Mouse (Mus musculus): ENCODE data around the gene Ppp2r5a. TPM values are rescaled to one million over a fixed set of nuclear protein-coding genes. Genes with fewer than 3 reads are reported as not detected.

Gene Ppp2r5a
- 242 TPM for polyA plus RNA-seq (2014; fragmentation: Illumina TruSeq; extraction: RNeasy Lipid Tissue Mini Kit (QIAGEN cat#74804); ENCODE audit: low read depth, low replicate concordance)

DNA sequence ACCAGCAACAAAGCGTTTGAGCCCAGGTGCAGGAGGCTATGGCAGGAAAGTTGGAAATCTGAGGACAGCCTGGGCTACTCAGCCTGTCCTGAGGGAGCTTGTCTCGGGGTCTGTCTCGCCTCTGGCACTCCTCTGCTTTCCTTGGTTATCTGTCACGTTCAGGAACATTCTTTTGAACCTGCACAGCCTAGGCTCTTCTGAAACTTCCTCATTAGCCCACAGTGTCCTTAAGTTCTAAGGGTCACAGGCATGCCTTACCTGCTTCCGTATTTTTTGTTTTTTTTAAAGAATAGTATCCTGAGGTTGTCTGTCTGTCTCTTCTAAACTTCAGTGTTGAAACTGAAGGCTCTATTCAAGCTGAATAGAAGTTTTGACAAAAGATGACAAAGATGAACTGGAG, at the start of gene Ppp2r5a:
TSS of gene Ppp2r5a (minus strand) at position 199 of the 400 bp plus-strand sequence.

DNA sequence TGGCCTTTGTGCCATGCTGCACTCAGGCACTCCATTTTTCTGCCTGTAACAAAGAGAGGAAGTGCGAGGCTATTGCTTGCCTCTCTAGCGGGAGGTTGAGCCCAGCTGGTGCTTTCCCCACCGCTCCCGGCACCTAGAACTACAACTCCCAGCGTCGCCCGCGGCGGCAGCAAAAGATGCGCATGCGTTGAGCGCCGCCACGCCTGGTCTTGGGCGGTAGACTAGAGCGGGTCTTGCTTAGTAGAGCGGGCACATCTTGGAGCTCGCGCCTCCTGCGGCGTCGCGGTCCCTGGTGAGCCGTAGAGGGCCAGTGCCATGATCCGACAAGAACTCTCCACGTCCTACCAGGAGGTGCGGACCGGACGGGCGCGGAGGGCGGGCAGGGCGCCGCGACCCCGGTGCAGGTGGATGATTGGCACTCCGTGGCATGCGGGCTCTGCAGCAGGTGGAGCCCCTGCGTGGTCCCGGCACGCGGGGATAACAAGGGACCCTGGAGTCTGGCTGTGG, 77.3 kb downstream of the Ppp2r5a start, which contains the start of gene Tmem206:
TSS of gene Tmem206 (plus strand) at position 187 of the 507 bp plus-strand sequence.

DNA sequence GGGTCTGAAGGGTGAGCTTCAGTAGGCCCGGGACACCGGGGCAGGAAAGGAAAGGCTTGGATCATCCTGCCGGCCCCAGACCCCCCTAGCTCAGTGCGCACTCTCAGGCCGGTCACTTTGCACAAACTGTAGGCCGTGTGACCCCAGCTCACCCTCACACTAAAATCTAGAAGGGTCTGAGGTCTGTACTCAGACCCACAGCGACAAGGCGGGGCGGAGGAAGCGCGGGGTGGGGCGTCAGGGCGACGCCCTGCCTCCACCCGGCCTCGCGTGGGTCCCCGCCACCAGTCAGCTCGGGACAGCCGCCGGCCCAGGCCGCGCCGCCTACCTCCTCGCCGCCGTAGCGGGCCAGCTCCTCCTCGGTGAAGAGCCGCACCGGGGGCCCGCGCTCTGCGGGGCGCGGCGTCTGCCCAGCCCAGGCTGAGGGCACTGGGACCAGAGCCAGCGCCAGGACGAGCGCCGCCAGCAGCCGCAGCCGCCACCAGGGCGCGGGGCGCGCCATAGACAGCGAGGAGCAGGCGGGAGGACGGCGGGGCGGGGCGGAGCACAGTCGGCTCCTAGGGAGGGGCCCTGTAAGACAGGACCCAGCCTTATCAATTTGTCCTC, 85.4 kb downstream of the Ppp2r5a start, which contains the start of gene Nenf:
TSS of gene Nenf (minus strand) at position 604 of the 606 bp plus-strand sequence.

Other genes with a start within 250 kb of the Ppp2r5a start
- gene Fam71a, start 238.5 kb downstream of the Ppp2r5a start, polyA plus RNA-seq (2014; fragmentation: Illumina TruSeq; extraction: RNeasy Lipid Tissue Mini Kit (QIAGEN cat#74804); ENCODE audit: low read depth, low replicate concordance) = not detected
- 12.5 TPM for gene Atf3, start 185.2 kb downstream of the Ppp2r5a start, polyA plus RNA-seq (2014; fragmentation: Illumina TruSeq; extraction: RNeasy Lipid Tissue Mini Kit (QIAGEN cat#74804); ENCODE audit: low read depth, low replicate concordance)
- not detected for gene Nenf, start 85.1 kb downstream of the Ppp2r5a start, polyA plus RNA-seq (2014; fragmentation: Illumina TruSeq; extraction: RNeasy Lipid Tissue Mini Kit (QIAGEN cat#74804); ENCODE audit: low read depth, low replicate concordance)
- gene Tmem206, start 77.4 kb downstream of the Ppp2r5a start, polyA plus RNA-seq (2014; fragmentation: Illumina TruSeq; extraction: RNeasy Lipid Tissue Mini Kit (QIAGEN cat#74804); ENCODE audit: low read depth, low replicate concordance) = 6.0 TPM
- gene Dtl, start 172.3 kb upstream of the Ppp2r5a start, polyA plus RNA-seq (2014; fragmentation: Illumina TruSeq; extraction: RNeasy Lipid Tissue Mini Kit (QIAGEN cat#74804); ENCODE audit: low read depth, low replicate concordance) = 9.7 TPM
- 14.5 TPM for gene Ints7, start 172.4 kb upstream of the Ppp2r5a start, polyA plus RNA-seq (2014; fragmentation: Illumina TruSeq; extraction: RNeasy Lipid Tissue Mini Kit (QIAGEN cat#74804); ENCODE audit: low read depth, low replicate concordance)

Data from sigmoid colon, adult 10 weeks (tissue).